Mouse (Mus musculus): ENCODE data around the gene H2afy.

The H2afy gene

GRCm38 (mm10) chr13:56136200-56136599 lies at the start of gene H2afy:
TSS of gene H2afy (minus strand) at chr13:56136361.
- DNase-seq = no peak

DNA sequence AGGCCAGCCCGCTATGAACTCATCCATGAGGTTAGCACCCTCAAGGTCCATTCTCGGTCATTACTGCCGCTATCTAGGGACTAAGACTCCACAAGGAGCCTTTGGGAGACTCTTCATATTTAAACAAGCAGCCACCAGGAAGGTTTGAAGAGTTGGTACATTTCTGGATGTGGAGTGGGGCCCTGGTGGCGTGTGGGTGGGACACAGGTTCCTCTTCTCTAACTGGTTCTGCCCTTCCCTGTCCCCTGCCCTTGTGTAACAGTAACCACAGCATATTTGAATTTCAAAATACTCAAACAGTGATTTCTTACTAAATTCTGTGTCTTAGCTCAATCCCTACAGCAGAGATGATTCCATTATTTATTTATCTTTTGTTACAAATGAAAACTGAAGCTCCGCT lies 47.5 kb upstream of the H2afy start:
- DNase-seq = no peak

DNA sequence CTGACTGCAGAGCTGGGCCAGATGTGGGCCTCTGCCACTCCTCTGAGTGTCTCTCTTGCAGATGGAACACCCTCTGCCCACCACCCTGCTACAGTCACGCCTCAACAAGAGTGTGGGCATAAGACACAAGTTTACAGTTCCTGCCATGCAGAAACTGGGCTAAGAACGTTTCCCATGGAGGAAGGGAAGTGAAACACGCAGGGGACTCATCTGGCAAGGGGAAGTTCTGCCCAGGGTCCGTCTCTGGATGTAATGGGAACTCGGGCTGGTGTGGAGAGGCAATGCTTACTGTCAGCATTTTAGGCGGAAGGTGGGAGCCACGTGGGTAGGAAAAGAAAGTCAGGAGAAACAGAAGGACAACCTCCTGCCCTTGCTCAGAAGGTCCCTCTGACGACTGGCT lies 45.3 kb upstream of the H2afy start:
- DNase-seq = no peak

GRCm38 (mm10) chr13:56178416-56179035 lies 42.4 kb upstream of the H2afy start, which contains the start of gene Tifab:
TSS of gene Tifab (minus strand) at chr13:56178885.
- no peak for DNase-seq

- no peak for DNase-seq
These were observed 40.1 kb upstream of the H2afy start for GRCm38 (mm10) chr13:56176310-56176709.

GRCm38 (mm10) chr13:56175848-56176247 lies 39.7 kb upstream of the H2afy start:
- no peak for DNase-seq

- DNase-seq = no peak
These were observed 36.9 kb upstream of the H2afy start for GRCm38 (mm10) chr13:56172901-56173545.

GRCm38 (mm10) chr13:56172106-56172505 lies 35.9 kb upstream of the H2afy start:
- DNase-seq = no peak

GRCm38 (mm10) chr13:56168403-56168781 lies 32.2 kb upstream of the H2afy start:
- no peak for DNase-seq

DNA sequence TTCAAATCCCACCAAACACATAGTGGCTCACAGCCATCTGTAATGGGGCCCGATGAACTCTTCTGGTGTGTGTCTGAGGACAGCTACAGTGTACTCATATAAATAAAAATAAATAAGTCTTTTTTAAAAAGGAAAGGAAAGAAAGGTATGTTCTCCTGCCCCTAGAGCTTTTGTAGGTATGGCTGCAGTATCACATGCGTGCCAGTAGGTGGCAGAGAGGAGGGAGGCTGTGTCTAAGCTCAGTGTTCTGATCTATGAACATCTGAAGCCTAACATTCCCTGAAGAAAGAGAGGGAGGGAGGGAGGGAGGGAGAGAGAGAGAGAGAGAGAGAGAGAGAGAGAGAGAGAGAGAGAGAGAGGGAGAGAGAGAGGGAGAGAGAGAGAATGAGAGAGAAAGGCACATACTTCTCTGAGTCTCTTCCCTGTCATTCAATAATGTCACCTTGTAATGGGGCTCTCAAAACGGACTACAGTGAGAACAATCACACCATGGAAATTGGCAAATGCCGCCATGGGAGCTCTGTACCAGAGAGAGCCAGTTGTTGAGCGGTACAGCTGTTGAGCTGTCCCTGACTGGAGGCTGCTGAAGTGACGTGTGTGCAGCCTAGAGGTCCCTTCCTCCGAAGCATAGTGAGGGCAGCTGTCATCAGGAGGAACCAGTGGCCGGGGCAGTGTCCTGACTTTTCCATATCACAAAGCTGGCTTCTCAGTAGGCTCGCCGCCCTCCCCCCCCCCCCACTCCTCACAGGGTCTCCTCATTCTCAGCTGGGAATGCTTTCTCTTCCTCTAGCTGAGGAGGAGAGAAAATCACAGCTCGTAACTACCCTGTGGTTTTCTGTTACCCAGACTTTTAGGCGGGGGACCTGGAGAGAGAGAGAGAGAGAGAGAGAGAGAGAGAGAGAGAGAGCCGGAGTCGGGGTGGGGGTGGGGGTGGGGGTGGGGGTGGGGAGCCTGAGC lies 31.6 kb upstream of the H2afy start:
- peak; percentile 51 to 52 for DNase-seq

- no peak for DNase-seq
These were observed 29.4 kb upstream of the H2afy start for GRCm38 (mm10) chr13:56165561-56165960.

- DNase-seq = no peak
These were observed 28.2 kb upstream of the H2afy start for GRCm38 (mm10) chr13:56164372-56164771.

- peak; percentile 60 to 73 for DNase-seq
These were observed 27.6 kb upstream of the H2afy start for GRCm38 (mm10) chr13:56163751-56164150.

DNA sequence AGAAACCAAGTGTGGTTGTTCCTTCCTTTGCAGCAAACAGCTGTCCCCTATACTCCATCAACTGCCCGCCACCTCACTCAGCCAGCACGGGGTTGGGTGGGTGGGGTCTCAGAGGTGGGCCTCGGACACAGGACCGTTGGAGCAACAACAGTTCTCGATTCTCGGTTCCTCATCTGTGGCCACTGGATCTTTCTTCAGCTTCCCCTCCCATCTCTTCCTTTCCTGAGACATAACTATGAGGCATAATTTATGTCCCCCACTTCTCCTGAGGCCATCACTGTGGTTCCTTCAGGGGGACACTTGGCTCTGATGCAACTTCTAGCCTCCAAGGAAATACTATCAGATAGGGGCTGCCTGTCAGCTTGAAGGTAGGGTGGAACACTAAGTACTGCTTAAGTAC lies 26.7 kb upstream of the H2afy start:
- no peak for DNase-seq

GRCm38 (mm10) chr13:56159614-56160363 lies 23.6 kb upstream of the H2afy start:
- DNase-seq = no peak

GRCm38 (mm10) chr13:56159016-56159601 lies 22.9 kb upstream of the H2afy start:
- peak in 1 of 2 experiments; percentile 26 for DNase-seq

- peak in 1 of 2 experiments; percentile 34 for DNase-seq
These were observed 19.5 kb upstream of the H2afy start for GRCm38 (mm10) chr13:56155671-56156070.

DNA sequence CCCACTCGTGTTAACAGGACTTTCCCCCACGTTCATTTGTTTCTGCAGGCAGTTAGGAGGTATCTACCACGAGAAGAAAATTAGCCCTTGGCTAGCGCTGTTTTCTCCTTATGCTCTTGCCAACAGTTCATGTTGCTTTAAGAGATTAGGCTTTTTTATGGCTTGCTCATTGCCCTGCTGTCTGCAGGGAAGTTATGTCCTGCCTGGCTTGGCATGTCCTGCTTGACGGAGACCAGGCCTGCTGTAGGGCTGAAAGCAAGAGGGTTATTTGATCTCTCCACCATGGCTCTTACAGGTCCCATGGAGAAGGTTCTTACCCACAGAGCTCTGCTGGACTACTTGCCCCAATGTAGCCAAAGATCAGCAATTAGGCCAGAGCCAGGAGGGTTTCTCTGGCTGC lies 18.9 kb upstream of the H2afy start:
- DNase-seq = peak; percentile 29 to 34

DNA sequence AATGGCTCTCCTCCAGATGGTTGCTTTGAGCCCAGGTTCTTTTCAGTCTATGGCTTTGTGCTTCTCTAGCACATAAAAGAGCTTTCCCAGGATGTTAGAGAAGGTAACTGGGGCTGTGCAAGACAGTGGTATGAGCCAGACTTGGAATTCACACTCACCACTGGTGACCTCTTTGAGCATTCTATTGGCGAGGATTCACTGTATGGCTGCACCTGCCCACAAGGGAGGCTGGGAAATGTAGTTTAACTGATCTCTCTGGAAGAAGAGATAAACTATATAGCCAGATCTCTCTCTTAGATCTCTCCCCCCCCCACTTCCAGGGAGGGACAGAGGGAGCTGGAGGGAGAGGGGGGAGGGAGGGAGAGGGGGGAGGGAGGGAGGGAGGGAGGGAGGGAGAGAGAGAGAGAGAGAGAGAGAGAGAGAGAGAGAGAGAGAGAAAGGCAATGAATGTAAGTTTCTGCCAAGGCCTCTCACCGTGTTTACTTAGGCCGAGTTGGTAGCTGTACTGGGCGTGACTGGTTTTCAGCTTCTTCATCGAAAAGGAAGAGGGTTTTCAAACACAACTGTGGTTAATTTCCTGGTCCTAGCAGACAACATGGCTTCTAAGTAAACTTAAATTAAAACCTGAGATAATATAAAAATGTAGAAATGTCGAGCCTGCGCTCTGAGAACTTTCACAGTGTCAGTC lies 16.8 kb upstream of the H2afy start:
- DNase-seq = no peak

GRCm38 (mm10) chr13:56151404-56152226 lies 15.5 kb upstream of the H2afy start:
- DNase-seq = peak; percentile 86 to 90

GRCm38 (mm10) chr13:56145523-56145922 lies 9.4 kb upstream of the H2afy start:
- no peak for DNase-seq

Measured in cerebellum, postnatal 10 days (tissue).